Mouse (Mus musculus) midbrain, embryonic 10.5 days (tissue): ENCODE results near the gene Klhl7. TPM values are rescaled to one million over a fixed set of nuclear protein-coding genes. Genes with fewer than 3 reads are reported as not detected.
A peak's percentile ranks its signal among the peaks of the same experiment; 100 is the strongest.

Source experiments
- DNase-seq: peaks from one replicate; pipeline ENCODE4 v3.0.0-alpha.2; 2017; ENCODE audit warnings: low spot score
- H3K27ac ChIP-seq: fragments of 300-500 bp; sonication (generic); replicated peaks from 2 replicates; pipeline ENCODE4 v1.5.1; 2016; ENCODE audit warnings: mild to moderate bottlenecking
- H3K27me3 ChIP-seq: fragments of 300-500 bp; sonication (generic); 2 replicates; pipeline ENCODE4 v1.6.1; 2016; ENCODE audit warnings: low read depth, mild to moderate bottlenecking; ENCODE audit not compliant: poor library complexity, severe bottlenecking
- H3K36me3 ChIP-seq: fragments of 300-500 bp; sonication (generic); 2 replicates; pipeline ENCODE4 v1.6.1; 2016; ENCODE audit warnings: mild to moderate bottlenecking, moderate library complexity
- H3K4me1 ChIP-seq: fragments of 300-500 bp; sonication (generic); 2 replicates; pipeline ENCODE4 v1.6.1; 2016
- H3K4me3 ChIP-seq: fragments of 300-500 bp; sonication (generic); 2 replicates; pipeline ENCODE4 v1.5.1; 2016; ENCODE audit warnings: mild to moderate bottlenecking, moderate library complexity
- H3K9me3 ChIP-seq: fragments of 300-500 bp; sonication (generic); replicated peaks from 2 replicates; pipeline ENCODE4 v1.6.1; 2016; ENCODE audit warnings: mild to moderate bottlenecking
- WGBS: fragments of 180-500 bp; shearing (Covaris S2); methylation state at CpG from one replicate; pipeline ENCODE4 v1.1.7; 2016; 5-methylcytosine and 5-hydroxymethylcytosine counted together
- polyA plus RNA-seq: library from polyadenylated mRNA; unstranded; fragments of >200 nt; fragmentation: Nextera tagmentation; extraction: Ambion mirVana; gene quantifications from 2 replicates; pipeline ENCODE4 v1.2.1, GENCODE M21; 2016

Klhl7 gene
- polyA plus RNA-seq, 1 experiment from 2014 or later: 70.6 TPM

- H3K4me3 ChIP-seq: peak overlapping the region; percentile 44
- 5% methylated on average over 15 of the region's 15 CpGs for WGBS
- no peaks in the 10 kb centered on the region for H3K36me3 ChIP-seq
- no peaks in the 10 kb centered on the region for H3K27me3 ChIP-seq
- peak overlapping the region; percentile 73 for H3K27ac ChIP-seq
- peaks cover 41% of the 10 kb centered on the region for H3K4me1 ChIP-seq
- peak; percentile 66 for DNase-seq
- no peaks in the 10 kb centered on the region for H3K9me3 ChIP-seq
Observed at GRCm38 (mm10) chr5:24076986-24077718, 23.3 kb upstream of the Klhl7 start.

- Histone ChIP-seq H3K27me3 (no peaks in the 10 kb centered on the region), H3K4me3 (peak overlapping the region; percentile 44), H3K36me3 (no peaks in the 10 kb centered on the region), H3K4me1 (peaks cover 41% of the 10 kb centered on the region), H3K9me3 (no peaks in the 10 kb centered on the region), H3K27ac (peak overlapping the region; percentile 73; the same call in 1 of the 2 replicates)
- no peak for DNase-seq
- 26% methylated on average over 7 of the region's 7 CpGs for WGBS
Observed at GRCm38 (mm10) chr5:24077739-24078306, 22.6 kb upstream of the Klhl7 start.

GRCm38 (mm10) chr5:24078420-24079179 lies 21.8 kb upstream of the Klhl7 start:
- Histone ChIP-seq H3K36me3 (no peaks in the 10 kb centered on the region), H3K27me3 (no peaks in the 10 kb centered on the region), H3K4me3 (no peak overlapping the region), H3K4me1 (peaks cover 41% of the 10 kb centered on the region), H3K27ac (no peak overlapping the region), H3K9me3 (no peaks in the 10 kb centered on the region)
- WGBS: 82% methylated on average over 7 of the region's 7 CpGs
- DNase-seq: no peak

- H3K4me1 ChIP-seq: peaks cover 41% of the 10 kb centered on the region
- WGBS: 83% methylated on average over 6 of the region's 6 CpGs
Observed at GRCm38 (mm10) chr5:24080826-24081225, 19.6 kb upstream of the Klhl7 start.

GRCm38 (mm10) chr5:24084835-24085234 lies 15.6 kb upstream of the Klhl7 start:
- no peaks in the 10 kb centered on the region for H3K9me3 ChIP-seq
- H3K27me3 ChIP-seq: no peaks in the 10 kb centered on the region
- WGBS: 83% methylated on average over 4 of the region's 4 CpGs
- H3K27ac ChIP-seq: no peak overlapping the region
- H3K4me1 ChIP-seq: peaks cover 17% of the 10 kb centered on the region
- no peaks in the 10 kb centered on the region for H3K36me3 ChIP-seq
- DNase-seq: no peak
- no peak overlapping the region for H3K4me3 ChIP-seq

More at GRCm38 (mm10) chr5:24080826-24081225, 19.6 kb upstream of the Klhl7 start:
- H3K27ac ChIP-seq: no peak overlapping the region
- H3K36me3 ChIP-seq: no peaks in the 10 kb centered on the region
- H3K9me3 ChIP-seq: no peaks in the 10 kb centered on the region
- no peaks in the 10 kb centered on the region for H3K27me3 ChIP-seq
- DNase-seq: no peak
- H3K4me3 ChIP-seq: no peak overlapping the region

- Histone ChIP-seq H3K36me3 (no peaks in the 10 kb centered on the region), H3K27ac (no peak overlapping the region), H3K4me1 (peaks cover 9% of the 10 kb centered on the region), H3K9me3 (no peaks in the 10 kb centered on the region), H3K4me3 (no peak overlapping the region), H3K27me3 (no peaks in the 10 kb centered on the region)
- WGBS: 94% methylated on average over 16 of the region's 16 CpGs
- no peak for DNase-seq
Observed at GRCm38 (mm10) chr5:24086241-24086640, 14.2 kb upstream of the Klhl7 start.

- Histone ChIP-seq H3K36me3 (no peaks in the 10 kb centered on the region), H3K4me1 (peaks cover 3% of the 10 kb centered on the region), H3K4me3 (no peak overlapping the region), H3K27ac (no peak overlapping the region), H3K9me3 (no peaks in the 10 kb centered on the region), H3K27me3 (no peaks in the 10 kb centered on the region)
- no peak for DNase-seq
- WGBS: 67% methylated on average over 3 of the region's 3 CpGs
Observed at GRCm38 (mm10) chr5:24086865-24087264, 13.5 kb upstream of the Klhl7 start.

- no peak for DNase-seq
- Histone ChIP-seq H3K36me3 (no peaks in the 10 kb centered on the region), H3K27ac (no peak overlapping the region), H3K4me3 (no peak overlapping the region), H3K4me1 (no peaks in the 10 kb centered on the region), H3K9me3 (no peaks in the 10 kb centered on the region), H3K27me3 (no peaks in the 10 kb centered on the region)
- 90% methylated on average over 1 of the region's 1 CpGs for WGBS
Observed at GRCm38 (mm10) chr5:24088451-24088850, 12.0 kb upstream of the Klhl7 start.

GRCm38 (mm10) chr5:24092496-24092895 lies 7.9 kb upstream of the Klhl7 start:
- Histone ChIP-seq H3K27me3 (no peaks in the 10 kb centered on the region), H3K27ac (no peak overlapping the region), H3K36me3 (no peaks in the 10 kb centered on the region), H3K4me1 (no peaks in the 10 kb centered on the region), H3K9me3 (no peaks in the 10 kb centered on the region), H3K4me3 (no peak overlapping the region)
- 85% methylated on average over 3 of the region's 3 CpGs for WGBS
- no peak for DNase-seq

- no peaks in the 10 kb centered on the region for H3K27me3 ChIP-seq
- no peaks in the 10 kb centered on the region for H3K36me3 ChIP-seq
- no peak for DNase-seq
- 84% methylated on average over 6 of the region's 6 CpGs for WGBS
- H3K4me1 ChIP-seq: peaks cover 5% of the 10 kb centered on the region
- H3K27ac ChIP-seq: no peak overlapping the region
- no peak overlapping the region for H3K4me3 ChIP-seq
- H3K9me3 ChIP-seq: no peaks in the 10 kb centered on the region
Observed at GRCm38 (mm10) chr5:24095393-24095792, 5.0 kb upstream of the Klhl7 start.

- 74% methylated on average over 5 of the region's 5 CpGs for WGBS
- H3K36me3 ChIP-seq: no peaks in the 10 kb centered on the region
- no peak overlapping the region for H3K4me3 ChIP-seq
- no peak for DNase-seq
- H3K27me3 ChIP-seq: no peaks in the 10 kb centered on the region
- H3K9me3 ChIP-seq: no peaks in the 10 kb centered on the region
- no peak overlapping the region for H3K27ac ChIP-seq
- H3K4me1 ChIP-seq: peaks cover 5% of the 10 kb centered on the region
Observed at GRCm38 (mm10) chr5:24095881-24096280, 4.5 kb upstream of the Klhl7 start.

- H3K9me3 ChIP-seq: no peaks in the 10 kb centered on the region
- WGBS: under 1% methylated on average over 45 of the region's 46 CpGs
- H3K27ac ChIP-seq: peak overlapping the region; percentile 97
- H3K27me3 ChIP-seq: no peaks in the 10 kb centered on the region
- DNase-seq: peak; percentile 75
- H3K4me3 ChIP-seq: peak overlapping the region; percentile 78
- peaks cover 20% of the 10 kb centered on the region for H3K4me1 ChIP-seq
- no peaks in the 10 kb centered on the region for H3K36me3 ChIP-seq
Observed at GRCm38 (mm10) chr5:24100810-24101311, 456 bp downstream of the Klhl7 start.
